Mouse (Mus musculus): Measurements from ENCODE around the gene Lin7c. TPM values are rescaled to one million over a fixed set of nuclear protein-coding genes. Genes with fewer than 3 reads are reported as not detected.
A peak's percentile ranks its signal among the peaks of the same experiment; 100 is the strongest.
"Not testable (repeated sequence)": the region's sequence is repeated elsewhere in the genome, so short reads cannot be mapped to it uniquely, and the experiment has no call there.

The Lin7c gene
- polyA plus RNA-seq (2012), result 0.03 and 0.04 TPM in 2 replicates

DNA sequence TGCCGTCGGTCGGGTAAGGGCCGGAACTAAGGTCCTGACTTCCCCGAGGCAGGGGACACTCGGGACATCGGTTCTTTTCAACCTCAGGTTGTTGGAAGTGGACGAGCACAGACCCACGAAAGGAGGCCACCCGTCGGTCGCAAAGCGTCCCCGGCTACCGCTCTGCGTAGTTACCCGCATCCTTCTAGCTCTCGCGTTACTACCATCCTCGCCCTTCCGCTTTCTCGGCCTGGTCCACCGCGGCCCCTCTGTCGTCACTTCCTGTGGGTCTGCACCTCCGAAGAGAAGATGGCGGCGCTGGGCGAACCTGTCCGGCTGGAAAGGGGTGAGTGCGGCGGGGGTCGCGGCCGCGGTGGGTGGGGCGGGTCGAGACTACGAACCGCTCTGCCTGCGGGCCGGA is at the start of gene Lin7c:
Gene Lin7c (plus strand): TSS at position 257 of the 400 bp plus-strand sequence.
- Histone ChIP-seq H3K36me3 (ENCODE audit: control insufficient read depth) (peaks cover 15% of the 10 kb centered on the region), H3K4me3 (replicated peaks) (peak within 1 kb of the TSS; percentile 98), H3K27me3 (ENCODE audit: control insufficient read depth) (peaks cover 3% of the 10 kb centered on the region), H3K9me3 (ENCODE audit: control insufficient read depth, low read length) (no peaks in the 10 kb centered on the region), H3K4me1 (ENCODE audit: control insufficient read depth) (peaks cover 25% of the 10 kb centered on the region)
- no peak for TF ChIP-seq GATA1 (IDR thresholded peaks at IDR 0.05; ENCODE audit: low read length)
- TF ChIP-seq TAL1 (IDR thresholded peaks at IDR 0.05; ENCODE audit: low read length), result no peak

DNA sequence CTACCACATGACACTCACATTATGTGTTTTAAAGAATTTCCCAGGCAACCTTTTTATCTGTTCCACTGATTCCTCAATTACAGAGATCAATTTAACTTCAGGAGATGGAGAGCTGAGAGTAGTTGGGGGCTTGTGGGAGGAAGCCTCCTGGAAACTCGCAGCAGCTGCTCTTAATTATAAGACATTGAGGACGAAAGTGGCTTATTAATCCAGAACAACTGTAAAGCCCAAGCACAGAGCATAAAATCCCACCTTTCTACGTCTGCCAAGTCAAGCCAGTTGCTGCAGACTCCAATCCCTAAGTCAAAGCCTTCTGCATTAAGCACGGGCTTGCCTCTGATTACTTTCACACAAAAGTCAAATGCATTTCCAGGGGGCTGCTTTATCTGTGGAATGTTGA is 44.3 kb upstream of the Lin7c start:
- no peak overlapping the region for H3K4me3 ChIP-seq (replicated peaks)
- no peak for TF ChIP-seq GATA1 (IDR thresholded peaks at IDR 0.05; ENCODE audit: low read length)
- TF ChIP-seq TAL1 (IDR thresholded peaks at IDR 0.05; ENCODE audit: low read length), result no peak
- no peaks in the 10 kb centered on the region for H3K9me3 ChIP-seq (ENCODE audit: control insufficient read depth, low read length)
- no peaks in the 10 kb centered on the region for H3K27me3 ChIP-seq (ENCODE audit: control insufficient read depth)
- H3K4me1 ChIP-seq (ENCODE audit: control insufficient read depth), result no peaks in the 10 kb centered on the region
- H3K36me3 ChIP-seq (ENCODE audit: control insufficient read depth), result no peaks in the 10 kb centered on the region

DNA sequence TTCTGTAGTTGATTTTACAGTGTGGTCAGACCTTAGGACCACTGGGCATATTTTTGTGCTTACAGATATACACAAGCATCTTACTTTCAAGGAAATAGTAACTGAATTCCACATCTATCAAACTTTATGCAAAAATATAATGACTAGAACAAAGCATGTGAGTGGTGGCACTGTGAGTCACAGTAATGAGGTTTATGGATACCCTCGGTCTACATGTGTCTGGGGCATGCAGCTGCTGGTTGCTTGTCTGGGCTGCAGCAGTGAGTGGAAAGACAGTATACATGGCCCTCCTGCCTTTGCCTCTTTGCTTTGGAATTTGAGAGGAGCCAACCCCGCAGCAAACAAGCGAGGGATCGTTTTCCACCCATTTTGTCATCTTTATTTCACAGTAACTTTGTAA is 42.3 kb upstream of the Lin7c start:
- no peaks in the 10 kb centered on the region for H3K9me3 ChIP-seq (ENCODE audit: control insufficient read depth, low read length)
- TF ChIP-seq GATA1 (IDR thresholded peaks at IDR 0.05; ENCODE audit: low read length), result no peak
- TF ChIP-seq TAL1 (IDR thresholded peaks at IDR 0.05; ENCODE audit: low read length), result no peak
- no peaks in the 10 kb centered on the region for H3K4me1 ChIP-seq (ENCODE audit: control insufficient read depth)
- no peaks in the 10 kb centered on the region for H3K27me3 ChIP-seq (ENCODE audit: control insufficient read depth)
- no peak overlapping the region for H3K4me3 ChIP-seq (replicated peaks)
- H3K36me3 ChIP-seq (ENCODE audit: control insufficient read depth), result no peaks in the 10 kb centered on the region

DNA sequence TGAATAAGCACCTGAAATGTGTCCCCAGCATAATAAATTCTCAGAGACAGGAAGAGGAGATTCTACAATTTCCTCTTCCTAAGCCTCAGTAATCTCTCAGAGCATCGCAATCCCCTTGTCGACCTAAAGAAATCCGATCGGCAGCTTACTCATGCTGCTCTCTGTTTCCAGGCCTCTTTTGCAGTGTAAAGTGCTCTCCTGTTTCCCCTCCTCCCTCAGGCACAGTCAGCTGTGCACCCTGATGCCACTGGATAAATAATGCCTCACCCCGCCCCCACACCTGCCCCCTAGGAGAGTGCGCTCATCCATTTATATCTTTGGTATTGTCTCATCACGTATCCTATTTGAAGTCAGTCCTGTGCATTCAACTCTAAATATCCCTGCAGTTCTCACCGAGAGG is 41.9 kb upstream of the Lin7c start:
- no peak for TF ChIP-seq TAL1 (IDR thresholded peaks at IDR 0.05; ENCODE audit: low read length)
- TF ChIP-seq GATA1 (IDR thresholded peaks at IDR 0.05; ENCODE audit: low read length), result no peak
- no peaks in the 10 kb centered on the region for H3K27me3 ChIP-seq (ENCODE audit: control insufficient read depth)
- no peaks in the 10 kb centered on the region for H3K4me1 ChIP-seq (ENCODE audit: control insufficient read depth)
- no peaks in the 10 kb centered on the region for H3K36me3 ChIP-seq (ENCODE audit: control insufficient read depth)
- no peaks in the 10 kb centered on the region for H3K9me3 ChIP-seq (ENCODE audit: control insufficient read depth, low read length)
- H3K4me3 ChIP-seq (replicated peaks), result no peak overlapping the region

DNA sequence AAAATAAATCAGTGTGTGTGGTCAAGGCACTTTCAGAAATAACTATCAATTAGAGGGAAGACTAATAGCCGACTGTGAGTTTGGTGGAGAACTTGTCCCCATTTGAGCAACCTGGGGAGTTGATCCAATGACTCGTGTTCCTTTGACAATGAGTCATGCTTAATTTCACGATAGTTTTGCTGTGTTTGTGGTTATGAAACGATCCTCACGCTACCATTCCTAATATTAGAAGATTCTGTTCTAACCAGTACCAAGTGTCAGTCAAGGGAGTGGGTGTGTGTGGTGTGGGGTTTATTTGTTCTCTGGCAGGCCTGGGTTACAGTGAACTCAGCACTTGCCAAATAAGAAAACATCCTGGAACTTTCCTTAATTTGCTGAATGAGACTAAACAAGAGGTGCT is 35.1 kb upstream of the Lin7c start:
- Histone ChIP-seq H3K4me3 (replicated peaks) (no peak overlapping the region), H3K4me1 (ENCODE audit: control insufficient read depth) (no peaks in the 10 kb centered on the region), H3K36me3 (ENCODE audit: control insufficient read depth) (no peaks in the 10 kb centered on the region), H3K9me3 (ENCODE audit: control insufficient read depth, low read length) (no peaks in the 10 kb centered on the region), H3K27me3 (ENCODE audit: control insufficient read depth) (no peaks in the 10 kb centered on the region)
- no peak for TF ChIP-seq TAL1 (IDR thresholded peaks at IDR 0.05; ENCODE audit: low read length)
- TF ChIP-seq GATA1 (IDR thresholded peaks at IDR 0.05; ENCODE audit: low read length), result no peak

DNA sequence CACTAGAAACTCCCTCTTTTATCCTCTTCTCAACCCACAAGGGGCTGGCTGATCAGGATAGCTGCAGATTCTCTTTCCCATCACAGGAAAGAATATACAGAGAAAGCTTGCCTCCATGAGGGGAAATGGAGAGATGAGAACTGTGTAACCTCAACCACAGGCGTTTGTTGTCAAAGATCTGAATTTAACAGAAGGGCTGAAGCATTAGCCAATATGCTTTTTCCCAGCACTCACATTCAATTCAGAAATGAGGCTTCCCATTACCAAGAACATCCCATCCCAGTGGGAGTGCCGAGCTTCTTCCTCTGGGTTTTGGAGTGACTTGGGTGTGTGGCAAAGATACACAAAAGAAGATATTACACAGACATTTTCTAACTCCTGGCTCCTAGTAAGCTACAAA is 31.0 kb upstream of the Lin7c start:
- Histone ChIP-seq H3K36me3 (ENCODE audit: control insufficient read depth) (no peaks in the 10 kb centered on the region), H3K4me3 (replicated peaks) (no peak overlapping the region), H3K4me1 (ENCODE audit: control insufficient read depth) (no peaks in the 10 kb centered on the region), H3K27me3 (ENCODE audit: control insufficient read depth) (no peaks in the 10 kb centered on the region), H3K9me3 (ENCODE audit: control insufficient read depth, low read length) (no peaks in the 10 kb centered on the region)
- TF ChIP-seq GATA1 (IDR thresholded peaks at IDR 0.05; ENCODE audit: low read length), result no peak
- no peak for TF ChIP-seq TAL1 (IDR thresholded peaks at IDR 0.05; ENCODE audit: low read length)

DNA sequence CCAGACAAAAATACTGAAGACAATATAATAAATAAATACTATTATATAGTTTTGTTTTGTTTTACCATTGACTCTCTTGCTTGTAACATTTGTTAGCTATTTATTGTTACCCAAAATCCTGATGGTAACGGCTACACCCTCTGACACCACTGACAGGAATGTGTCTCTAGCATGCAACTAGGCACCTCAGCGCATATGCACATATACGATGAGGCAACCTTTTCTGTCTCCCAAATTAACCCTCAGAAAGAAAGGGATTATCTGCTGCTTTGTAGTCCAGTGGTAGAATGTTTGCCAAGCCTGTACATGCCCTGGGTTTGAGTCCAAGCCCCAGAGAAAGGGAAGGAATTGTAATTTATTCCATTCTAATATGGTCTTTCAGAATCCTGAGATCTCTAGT is 29.8 kb upstream of the Lin7c start:
- Histone ChIP-seq H3K9me3 (ENCODE audit: control insufficient read depth, low read length) (no peaks in the 10 kb centered on the region), H3K36me3 (ENCODE audit: control insufficient read depth) (no peaks in the 10 kb centered on the region), H3K4me3 (replicated peaks) (no peak overlapping the region), H3K4me1 (ENCODE audit: control insufficient read depth) (no peaks in the 10 kb centered on the region), H3K27me3 (ENCODE audit: control insufficient read depth) (no peaks in the 10 kb centered on the region)
- TF ChIP-seq GATA1 (IDR thresholded peaks at IDR 0.05; ENCODE audit: low read length) (no peak), TAL1 (IDR thresholded peaks at IDR 0.05; ENCODE audit: low read length) (no peak)

DNA sequence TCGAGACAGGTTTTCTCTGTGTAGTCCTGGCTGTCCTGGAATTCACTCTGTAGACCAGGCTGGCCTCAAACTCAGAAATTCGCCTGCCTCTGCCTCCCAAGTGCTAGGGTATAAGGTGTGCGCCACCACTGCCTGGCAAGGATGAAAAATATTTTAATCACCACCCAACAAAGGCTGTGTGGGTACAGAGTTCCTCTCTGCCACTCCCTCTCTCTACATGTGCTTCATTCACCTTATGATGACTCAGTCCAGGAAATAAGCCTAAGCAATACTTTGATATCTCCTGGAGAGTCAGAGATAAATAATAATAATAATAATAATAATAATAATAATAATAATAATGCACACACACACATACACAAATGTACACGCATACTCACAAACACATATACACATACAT is 11.2 kb upstream of the Lin7c start:
- H3K27me3 ChIP-seq (ENCODE audit: control insufficient read depth); H3K4me1 ChIP-seq (ENCODE audit: control insufficient read depth); H3K36me3 ChIP-seq (ENCODE audit: control insufficient read depth); H3K4me3 ChIP-seq (replicated peaks); H3K9me3 ChIP-seq (ENCODE audit: control insufficient read depth, low read length): not testable (repeated sequence)

DNA sequence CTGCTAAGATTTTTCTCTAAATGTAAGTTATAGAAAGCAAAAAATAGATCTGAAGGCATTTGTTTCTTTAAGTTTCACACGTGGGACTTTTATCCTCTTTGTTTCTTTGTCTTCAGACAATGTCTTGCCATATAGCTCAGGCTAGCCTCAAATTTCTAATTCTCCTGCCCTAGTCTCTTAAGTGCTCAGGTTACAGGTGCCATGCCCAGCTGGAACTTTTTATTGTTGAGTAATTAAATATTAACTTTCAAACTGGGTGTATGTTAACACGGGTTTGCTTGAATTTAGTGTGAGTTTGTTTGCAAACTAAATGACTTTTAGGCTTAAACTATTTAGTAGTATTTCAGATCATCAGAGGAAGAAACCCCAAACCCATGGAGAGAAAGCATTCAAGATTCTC is 9.5 kb upstream of the Lin7c start:
- no peak overlapping the region for H3K4me3 ChIP-seq (replicated peaks)
- no peaks in the 10 kb centered on the region for H3K4me1 ChIP-seq (ENCODE audit: control insufficient read depth)
- TF ChIP-seq TAL1 (IDR thresholded peaks at IDR 0.05; ENCODE audit: low read length) (no peak), GATA1 (IDR thresholded peaks at IDR 0.05; ENCODE audit: low read length) (no peak)
- H3K36me3 ChIP-seq (ENCODE audit: control insufficient read depth), result no peaks in the 10 kb centered on the region
- H3K27me3 ChIP-seq (ENCODE audit: control insufficient read depth), result peaks cover 6% of the 10 kb centered on the region
- no peaks in the 10 kb centered on the region for H3K9me3 ChIP-seq (ENCODE audit: control insufficient read depth, low read length)

DNA sequence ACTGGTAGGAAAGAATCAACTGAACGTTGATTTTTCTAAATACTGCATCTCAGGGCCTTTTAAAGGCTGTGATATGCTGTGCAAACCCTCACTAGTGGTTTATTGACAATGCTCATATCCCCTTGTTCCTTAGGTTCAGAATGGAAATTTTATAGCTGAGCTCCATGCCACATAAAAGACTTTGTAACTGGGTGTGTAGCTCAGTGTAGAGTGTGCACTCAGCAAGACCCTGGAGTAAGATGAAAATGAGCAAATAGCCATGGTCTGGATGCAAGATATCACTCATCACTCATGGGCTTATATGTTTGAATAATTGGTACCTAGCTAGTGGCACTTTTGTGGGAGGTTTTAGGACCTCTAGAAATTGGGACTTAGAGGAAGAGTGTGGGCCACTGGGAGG is 9.0 kb upstream of the Lin7c start:
- TF ChIP-seq GATA1 (IDR thresholded peaks at IDR 0.05; ENCODE audit: low read length) (no peak), TAL1 (IDR thresholded peaks at IDR 0.05; ENCODE audit: low read length) (no peak)
- H3K9me3 ChIP-seq (ENCODE audit: control insufficient read depth, low read length), result no peaks in the 10 kb centered on the region
- peaks cover 8% of the 10 kb centered on the region for H3K27me3 ChIP-seq (ENCODE audit: control insufficient read depth)
- H3K36me3 ChIP-seq (ENCODE audit: control insufficient read depth), result no peaks in the 10 kb centered on the region
- H3K4me3 ChIP-seq (replicated peaks), result no peak overlapping the region
- no peaks in the 10 kb centered on the region for H3K4me1 ChIP-seq (ENCODE audit: control insufficient read depth)
